Mouse (Mus musculus): ENCODE results near the gene Dhrs4. TPM values are rescaled to one million over a fixed set of nuclear protein-coding genes. Genes with fewer than 3 reads are reported as not detected.

Gene Dhrs4
- polyA plus RNA-seq, 1 experiment from 2014 or later: 70.4 TPM

Other genes with a start within 250 kb of the Dhrs4 start
- gene Carmil3, start 11.9 kb downstream of the Dhrs4 start, polyA plus RNA-seq (2015; fragmentation: Nextera tagmentation; extraction: Ambion mirVana): 21.7 and 23.3 TPM in 2 replicates
- 1.5 and 2.0 TPM in 2 replicates for gene Cpne6, start 31.7 kb downstream of the Dhrs4 start, polyA plus RNA-seq (2015; fragmentation: Nextera tagmentation; extraction: Ambion mirVana)
- not detected in 2 replicates for gene Nrl, start 46.2 kb downstream of the Dhrs4 start, polyA plus RNA-seq (2015; fragmentation: Nextera tagmentation; extraction: Ambion mirVana)
- 17.9 and 18.1 TPM in 2 replicates for gene Pck2, start 61.5 kb downstream of the Dhrs4 start, polyA plus RNA-seq (2015; fragmentation: Nextera tagmentation; extraction: Ambion mirVana)
- gene Dcaf11, start 81.2 kb downstream of the Dhrs4 start, polyA plus RNA-seq (2015; fragmentation: Nextera tagmentation; extraction: Ambion mirVana): 108 and 115 TPM in 2 replicates
- 0.63 TPM in 1 of 2 replicates, not detected in the other for gene A730061H03Rik, start 81.6 kb downstream of the Dhrs4 start, polyA plus RNA-seq (2015; fragmentation: Nextera tagmentation; extraction: Ambion mirVana)
- not detected in 2 replicates for gene Fitm1, start 96.9 kb downstream of the Dhrs4 start, polyA plus RNA-seq (2015; fragmentation: Nextera tagmentation; extraction: Ambion mirVana)
- gene Psme1, start 99.4 kb downstream of the Dhrs4 start, polyA plus RNA-seq (2015; fragmentation: Nextera tagmentation; extraction: Ambion mirVana): 154 and 156 TPM in 2 replicates
- gene Emc9, start 106.5 kb downstream of the Dhrs4 start, polyA plus RNA-seq (2015; fragmentation: Nextera tagmentation; extraction: Ambion mirVana): 8.2 and 8.8 TPM in 2 replicates
- 200 and 206 TPM in 2 replicates for gene Psme2, start 112.4 kb downstream of the Dhrs4 start, polyA plus RNA-seq (2015; fragmentation: Nextera tagmentation; extraction: Ambion mirVana)
- 13.3 and 22.0 TPM in 2 replicates for gene Rnf31, start 113.0 kb downstream of the Dhrs4 start, polyA plus RNA-seq (2015; fragmentation: Nextera tagmentation; extraction: Ambion mirVana)
- gene Irf9, start 124.8 kb downstream of the Dhrs4 start, polyA plus RNA-seq (2015; fragmentation: Nextera tagmentation; extraction: Ambion mirVana): 6.9 and 7.2 TPM in 2 replicates
- 7.9 and 9.3 TPM in 2 replicates for gene Rec8, start 139.3 kb downstream of the Dhrs4 start, polyA plus RNA-seq (2015; fragmentation: Nextera tagmentation; extraction: Ambion mirVana)
- 65.5 and 76.0 TPM in 2 replicates for gene Ipo4, start 157.2 kb downstream of the Dhrs4 start, polyA plus RNA-seq (2015; fragmentation: Nextera tagmentation; extraction: Ambion mirVana)
- 1.1 and 1.5 TPM in 2 replicates for gene Gm49378, start 159.1 kb downstream of the Dhrs4 start, polyA plus RNA-seq (2015; fragmentation: Nextera tagmentation; extraction: Ambion mirVana)
- gene Tm9sf1, start 165.0 kb downstream of the Dhrs4 start, polyA plus RNA-seq (2015; fragmentation: Nextera tagmentation; extraction: Ambion mirVana): 64.3 and 71.3 TPM in 2 replicates
- 0.57 and 0.67 TPM in 2 replicates for gene Tssk4, start 171.4 kb downstream of the Dhrs4 start, polyA plus RNA-seq (2015; fragmentation: Nextera tagmentation; extraction: Ambion mirVana)
- gene Mdp1, start 181.8 kb downstream of the Dhrs4 start, polyA plus RNA-seq (2015; fragmentation: Nextera tagmentation; extraction: Ambion mirVana): 66.3 and 70.1 TPM in 2 replicates
- gene Gmpr2, start 193.2 kb downstream of the Dhrs4 start, polyA plus RNA-seq (2015; fragmentation: Nextera tagmentation; extraction: Ambion mirVana): 57.5 and 60.4 TPM in 2 replicates
- 665 and 692 TPM in 2 replicates for gene Nedd8, start 193.4 kb downstream of the Dhrs4 start, polyA plus RNA-seq (2015; fragmentation: Nextera tagmentation; extraction: Ambion mirVana)
- 45.1 and 51.6 TPM in 2 replicates for gene Tinf2, start 203.1 kb downstream of the Dhrs4 start, polyA plus RNA-seq (2015; fragmentation: Nextera tagmentation; extraction: Ambion mirVana)
- 0.13 and 0.21 TPM in 2 replicates for gene Tgm1, start 235.2 kb downstream of the Dhrs4 start, polyA plus RNA-seq (2015; fragmentation: Nextera tagmentation; extraction: Ambion mirVana)
- 33.5 and 37.8 TPM in 2 replicates for gene Rabggta, start 243.5 kb downstream of the Dhrs4 start, polyA plus RNA-seq (2015; fragmentation: Nextera tagmentation; extraction: Ambion mirVana)

Measured in forebrain, embryonic 13.5 days (tissue).